Mouse (Mus musculus) thymus, postnatal 36 days (tissue): Measurements from ENCODE around the gene BC017158.

Experiments
- DNase-seq, 2 experiments: peaks; one replicate each; pipeline ENCODE4 v3.0.0; 2022; ENCODE audit warnings: mixed read lengths in 2 of 2

BC017158 gene

DNA sequence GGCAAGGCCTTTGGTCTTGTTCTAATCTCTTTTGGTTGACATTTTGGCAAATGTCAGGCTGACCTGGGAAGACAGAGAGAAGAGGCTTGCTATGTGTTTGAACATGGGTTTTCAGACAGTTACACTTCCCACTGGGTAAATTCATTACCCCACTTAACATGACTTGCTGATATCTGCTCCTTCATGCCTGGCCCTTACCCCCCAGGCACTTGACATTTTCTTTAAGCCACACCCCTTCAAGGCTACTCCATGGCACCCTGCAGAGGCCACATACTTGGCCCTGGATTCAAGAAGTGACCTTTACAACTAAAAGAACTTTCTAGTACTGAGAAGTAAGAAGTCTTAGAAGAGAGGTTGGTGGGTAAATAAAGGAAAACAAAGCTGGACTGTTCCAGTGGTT is 9.9 kb upstream of the BC017158 start:
- no peak for DNase-seq

GRCm38 (mm10) chr7:128304907-128305306 is 6.9 kb upstream of the BC017158 start:
- DNase-seq, result no peak

GRCm38 (mm10) chr7:128304198-128304597 is 6.2 kb upstream of the BC017158 start:
- no peak for DNase-seq

DNA sequence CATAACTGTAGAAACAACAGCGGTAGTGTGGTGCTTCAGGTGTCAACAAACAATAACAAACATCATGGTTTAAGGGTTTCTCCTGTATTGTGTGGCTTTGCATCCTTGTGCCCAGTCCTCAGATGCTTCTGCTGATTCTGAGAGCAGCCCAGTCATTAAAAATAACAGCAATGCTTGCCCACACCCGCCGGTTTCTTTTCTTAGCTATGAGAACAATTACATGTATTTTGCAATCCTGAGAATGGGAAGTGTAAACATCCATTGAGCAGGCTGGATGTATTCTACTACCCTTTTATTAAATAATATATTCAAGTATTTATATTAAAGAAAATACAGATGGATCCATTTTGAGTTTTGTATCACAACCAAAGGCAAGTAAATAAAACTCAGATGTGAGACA is 4.2 kb upstream of the BC017158 start:
- DNase-seq, result no peak

GRCm38 (mm10) chr7:128300952-128301351 is 3.0 kb upstream of the BC017158 start:
- no peak for DNase-seq

DNA sequence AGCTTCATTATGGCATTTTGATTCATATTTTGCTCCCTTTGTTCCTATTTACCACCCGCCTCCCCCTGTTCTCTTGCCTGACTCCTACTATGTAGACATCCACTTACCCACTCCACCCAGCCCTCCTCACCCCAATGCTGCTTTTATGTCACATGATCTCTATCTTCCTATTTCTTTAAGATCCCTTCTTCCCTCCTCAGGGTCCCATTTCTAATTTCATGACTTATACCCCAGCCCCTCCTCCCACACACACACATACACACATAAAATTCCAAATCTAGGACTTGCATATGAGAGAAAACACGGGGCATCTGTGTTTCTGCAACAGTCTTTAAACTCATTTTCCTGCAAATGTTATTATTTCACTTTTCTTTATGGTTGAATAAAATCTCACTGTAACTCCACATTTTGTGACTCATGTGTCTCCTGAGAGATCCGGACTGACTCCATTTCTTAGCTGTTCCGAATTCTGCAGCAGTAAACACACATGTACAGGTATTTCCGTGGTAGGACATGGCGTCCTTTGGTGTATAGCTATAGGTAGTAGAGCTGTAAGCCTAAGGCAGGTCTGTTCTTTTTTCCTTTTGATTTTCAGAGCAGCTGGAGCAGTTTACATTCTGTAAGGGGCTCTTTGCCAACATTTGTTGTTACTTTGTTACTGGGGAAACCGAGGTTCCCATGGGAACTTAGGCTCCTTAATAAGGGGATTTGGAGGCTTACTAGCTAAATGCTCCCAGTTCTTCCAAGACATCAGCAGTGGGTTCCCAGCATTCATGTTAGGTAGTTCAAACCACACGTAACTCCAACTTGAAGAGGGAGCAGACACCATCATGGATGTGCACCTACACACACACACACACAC is 742 bp upstream of the BC017158 start:
- DNase-seq, result no peak

GRCm38 (mm10) chr7:128297291-128297616 is 716 bp downstream of the BC017158 start:
- no peak for DNase-seq

DNA sequence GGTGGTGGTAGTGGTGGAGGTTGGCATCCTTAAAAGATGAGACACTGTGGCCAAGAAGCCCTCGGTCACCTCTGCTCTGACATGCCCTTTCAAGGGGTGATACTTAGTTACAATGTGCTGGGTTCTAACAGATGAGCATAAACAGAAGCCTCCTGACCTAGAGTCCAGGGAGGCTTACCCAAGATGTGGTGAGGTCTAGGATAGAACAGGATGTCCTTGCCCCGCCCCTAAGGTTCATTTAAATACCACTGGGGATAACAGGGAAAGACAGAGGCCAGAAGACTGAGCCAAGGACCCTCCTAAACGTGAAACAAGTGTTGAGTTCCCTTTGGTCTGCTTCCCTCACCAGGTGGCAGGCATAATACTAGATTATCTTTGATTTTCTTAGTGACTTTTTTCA is 1.5 kb downstream of the BC017158 start:
- no peak for DNase-seq

GRCm38 (mm10) chr7:128294785-128295184 is 3.2 kb downstream of the BC017158 start:
- DNase-seq, result no peak

GRCm38 (mm10) chr7:128288923-128289544 is 8.9 kb downstream of the BC017158 start:
- DNase-seq, result no peak

- DNase-seq, result no peak
Observed at GRCm38 (mm10) chr7:128285060-128285459, 12.9 kb downstream of the BC017158 start.

DNA sequence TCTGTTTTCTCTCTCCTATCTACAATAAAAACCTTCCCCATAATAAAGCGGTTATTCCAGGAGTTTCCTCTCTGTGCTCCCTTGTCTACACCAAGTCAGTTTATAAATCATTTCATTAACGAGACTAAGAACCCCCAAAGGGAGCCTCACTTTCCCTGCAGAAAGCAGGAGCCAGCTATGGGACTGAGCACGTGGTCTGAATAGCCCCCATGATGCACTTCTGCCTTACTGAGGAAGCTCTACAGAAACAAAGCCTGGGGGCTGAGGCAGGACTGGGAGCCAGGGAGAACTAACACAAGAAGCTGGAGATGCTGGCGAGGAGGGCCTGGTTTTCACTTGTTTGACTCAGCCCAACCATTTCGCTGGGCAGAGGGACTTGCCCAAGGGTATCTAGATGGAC is 13.9 kb downstream of the BC017158 start:
- no peak for DNase-seq

- DNase-seq, result no peak
Observed at GRCm38 (mm10) chr7:128282532-128283244, 15.3 kb downstream of the BC017158 start.

DNA sequence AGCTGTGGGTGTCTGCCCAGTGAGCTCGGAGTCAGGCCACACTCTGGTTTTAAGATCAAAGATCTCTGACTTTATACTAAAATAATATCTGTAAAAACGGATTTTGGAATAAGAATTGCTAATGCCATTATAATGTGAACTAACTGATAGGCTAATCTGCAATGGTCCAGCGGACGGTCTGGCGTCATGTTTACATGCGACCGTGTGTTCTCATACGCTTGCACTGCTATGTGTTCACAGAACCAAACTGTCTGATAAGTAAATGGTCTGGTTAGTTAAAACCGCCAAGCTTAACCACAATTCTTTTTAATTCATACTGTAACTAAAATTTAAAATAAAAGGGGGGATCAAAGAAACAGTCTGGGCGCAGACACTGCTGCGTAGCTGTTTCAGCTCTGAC is 16.2 kb downstream of the BC017158 start:
- DNase-seq, result no peak

DNA sequence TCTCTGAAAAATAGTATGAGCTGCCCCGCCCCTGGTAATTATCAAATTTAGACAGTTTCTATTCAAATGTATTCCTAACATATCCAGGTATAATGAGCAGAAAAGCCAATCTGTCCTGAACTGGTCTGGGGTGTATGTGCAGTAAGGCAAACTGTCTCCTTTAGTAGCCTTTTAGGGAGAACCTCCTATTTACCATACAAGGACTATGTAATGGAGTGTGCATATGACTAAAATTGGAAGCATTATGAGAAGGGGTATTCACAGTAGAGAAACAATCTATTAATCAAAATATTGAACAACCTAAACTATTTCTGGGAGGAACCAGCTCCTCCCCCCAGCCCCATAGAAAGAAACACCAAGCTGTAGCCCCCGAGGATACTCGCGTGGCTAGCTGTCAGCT is 18.2 kb downstream of the BC017158 start:
- no peak for DNase-seq

DNA sequence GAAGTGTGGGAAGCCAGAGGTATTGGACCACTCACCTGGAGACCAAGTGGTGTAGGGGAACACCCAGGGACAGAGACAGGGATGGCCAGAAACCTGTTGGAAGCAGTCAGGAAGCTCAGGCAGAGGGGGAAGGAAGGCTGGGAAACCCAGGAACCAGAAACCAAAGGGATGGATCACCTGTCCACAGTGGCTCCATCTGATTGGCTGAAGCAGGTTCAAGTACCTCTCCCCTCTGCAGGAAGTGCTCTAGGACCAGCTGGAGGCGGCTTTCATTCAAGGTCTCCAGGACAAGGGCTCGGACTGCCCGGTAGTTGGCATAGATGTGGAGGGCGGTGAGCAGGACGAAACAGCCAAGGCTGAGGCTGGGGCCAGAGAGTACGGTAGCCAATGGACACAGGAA is 21.9 kb downstream of the BC017158 start:
- DNase-seq, result no peak

- no peak for DNase-seq
Observed at GRCm38 (mm10) chr7:128271496-128271895, 26.5 kb downstream of the BC017158 start.

- DNase-seq, result no peak
Observed at GRCm38 (mm10) chr7:128270431-128270850, 27.5 kb downstream of the BC017158 start.

GRCm38 (mm10) chr7:128267813-128268212 is 30.2 kb downstream of the BC017158 start:
- no peak for DNase-seq

DNA sequence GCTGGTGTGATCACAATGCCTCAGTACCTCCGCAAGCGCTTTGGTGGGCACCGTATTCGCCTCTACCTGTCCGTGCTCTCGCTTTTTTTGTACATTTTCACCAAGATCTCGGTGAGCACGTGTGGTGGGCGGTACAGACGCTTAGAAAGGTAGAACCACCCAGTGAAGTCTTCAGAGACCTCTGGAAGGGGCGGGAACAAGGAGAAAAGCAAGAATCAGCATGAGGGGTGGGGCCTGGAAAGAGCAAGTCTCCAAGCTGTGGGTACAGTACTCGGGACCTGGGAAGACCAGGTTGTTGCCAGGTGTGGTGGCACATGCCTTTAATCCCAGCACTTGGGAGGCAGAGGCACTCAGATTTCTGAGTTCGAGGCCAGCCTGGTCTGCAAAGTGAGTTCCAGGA is 30.6 kb downstream of the BC017158 start:
- no peak for DNase-seq

- no peak for DNase-seq
Observed at GRCm38 (mm10) chr7:128266056-128266455, 31.9 kb downstream of the BC017158 start.

DNA sequence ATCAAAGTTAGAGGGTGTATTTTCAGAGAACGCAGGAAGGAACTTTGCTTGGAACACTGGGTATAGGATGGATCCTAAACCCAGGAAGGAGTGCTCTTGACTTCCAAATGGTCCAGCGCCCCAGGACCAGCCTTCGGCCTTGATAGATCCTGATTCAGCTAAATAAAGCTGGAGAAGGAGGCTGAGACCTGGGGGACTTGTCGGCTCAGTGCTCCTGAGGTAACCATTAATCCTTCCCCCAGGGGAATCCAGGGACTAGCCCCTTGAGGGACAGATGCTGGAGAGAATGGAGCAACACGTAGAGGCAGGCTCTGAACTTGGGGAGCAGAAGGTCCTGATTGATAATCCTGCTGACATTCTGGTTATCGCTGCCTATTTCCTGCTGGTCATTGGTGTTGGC is 32.6 kb downstream of the BC017158 start, which contains the start of gene Slc5a2:
Gene Slc5a2, plus strand, starts transcription at position 247 of the 400 bp plus-strand sequence.
- DNase-seq, result no peak

- DNase-seq, result no peak
Observed at GRCm38 (mm10) chr7:128256783-128257334, 41.1 kb downstream of the BC017158 start.
